Mouse (Mus musculus) embryonic facial prominence, embryonic 15.5 days (tissue): ENCODE measurements at regions not wholly inside any gene's neighbourhood (a gene's known extent, or its start where the extent isn't known, plus 50 kb on each side); places are given as distances from the start of the nearest gene placed in this dataset.

Experiments
- ATAC-seq: fragments of 200-750 bp; cut with Nextera tagmentation; 2 replicates; pipeline ENCODE4 v1.8.0; 2017; ENCODE audit warnings: low read depth, moderate TSS enrichment; ENCODE audit not compliant: insufficient number of reproducible peaks, low FRiP score, low TSS enrichment
- H3K27ac ChIP-seq: fragments of 300-500 bp; sonication (generic); replicated peaks from 2 replicates; pipeline ENCODE4 v1.5.1; 2015; ENCODE audit warnings: mild to moderate bottlenecking, inconsistent platforms
- H3K27me3 ChIP-seq: fragments of 300-500 bp; sonication (generic); 2 replicates; pipeline ENCODE4 v1.6.1; 2015; ENCODE audit warnings: inconsistent platforms
- H3K36me3 ChIP-seq: fragments of 300-500 bp; sonication (generic); 2 replicates; pipeline ENCODE4 v1.6.1; 2015; ENCODE audit warnings: mild to moderate bottlenecking, inconsistent platforms
- H3K4me1 ChIP-seq: fragments of 300-500 bp; sonication (generic); 2 replicates; pipeline ENCODE4 v1.6.1; 2015; ENCODE audit warnings: inconsistent platforms
- H3K4me2 ChIP-seq: fragments of 300-500 bp; sonication (generic); replicated peaks from 2 replicates; pipeline ENCODE4 v1.6.1; 2015; ENCODE audit warnings: mild to moderate bottlenecking, inconsistent platforms
- H3K4me3 ChIP-seq: fragments of 300-500 bp; sonication (generic); replicated peaks from 2 replicates; pipeline ENCODE4 v1.5.1; 2015; ENCODE audit warnings: mild to moderate bottlenecking, inconsistent platforms
- H3K9ac ChIP-seq: fragments of 300-500 bp; sonication (generic); 2 replicates; pipeline ENCODE4 v1.6.1; 2015; ENCODE audit warnings: inconsistent platforms
- H3K9me3 ChIP-seq: fragments of 300-500 bp; sonication (generic); replicated peaks from 2 replicates; pipeline ENCODE4 v1.6.1; 2016; ENCODE audit warnings: inconsistent platforms
- WGBS: fragments of 180-500 bp; shearing (Covaris S2); methylation state at CpG from one replicate; pipeline ENCODE4 v1.1.7; 2015; 5-methylcytosine and 5-hydroxymethylcytosine counted together

DNA sequence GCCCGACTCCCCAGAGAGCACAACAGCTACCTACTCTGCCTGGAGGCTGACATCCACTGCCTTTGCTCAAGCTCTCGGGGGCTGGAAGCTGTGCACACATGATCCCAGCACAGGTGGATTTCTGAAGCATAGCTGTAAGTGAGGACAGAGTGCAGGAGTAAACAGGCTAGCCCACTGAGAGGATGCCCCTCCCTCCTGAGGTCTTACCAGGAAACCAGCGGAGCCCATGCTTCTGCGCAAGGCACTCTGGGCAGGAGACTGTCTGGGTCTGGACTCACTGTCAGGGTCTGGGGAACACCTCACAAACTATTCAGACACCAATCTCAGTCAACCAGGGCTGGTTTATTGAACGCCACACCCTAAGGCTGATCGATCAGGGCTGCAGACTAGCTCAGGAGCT is 197.2 kb upstream of the Eef2kmt start:
- Histone ChIP-seq H3K27ac (no peak overlapping the region), H3K9me3 (no peaks in the 10 kb centered on the region), H3K9ac (no peak overlapping the region), H3K36me3 (no peaks in the 10 kb centered on the region), H3K27me3 (no peaks in the 10 kb centered on the region), H3K4me3 (no peak overlapping the region), H3K4me1 (no peaks in the 10 kb centered on the region), H3K4me2 (no peak overlapping the region)
- no peak for ATAC-seq
- 66% methylated on average over 6 of the region's 6 CpGs for WGBS

DNA sequence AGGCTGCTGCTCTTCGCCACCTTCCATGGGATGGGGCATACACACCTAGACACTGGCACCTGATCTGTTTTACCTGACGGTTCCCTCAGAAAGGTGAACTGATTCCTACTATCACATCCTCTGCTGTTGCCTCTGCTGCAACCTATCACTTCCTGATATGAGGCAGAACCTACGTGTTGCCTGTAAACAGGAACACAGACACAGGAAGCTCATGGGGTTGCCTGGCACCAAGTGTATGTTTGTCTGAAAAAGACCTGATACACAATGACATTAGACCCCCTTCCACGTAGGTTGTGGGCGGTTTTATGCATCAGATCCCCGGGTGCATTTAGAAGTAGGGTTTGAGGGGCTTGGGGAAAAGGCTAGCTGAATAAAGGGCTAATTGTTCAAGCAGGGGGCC is 190.0 kb upstream of the Eef2kmt start:
- WGBS = 65% methylated on average over 6 of the region's 6 CpGs
- Histone ChIP-seq H3K4me2 (no peak overlapping the region), H3K9me3 (no peaks in the 10 kb centered on the region), H3K4me1 (no peaks in the 10 kb centered on the region), H3K36me3 (no peaks in the 10 kb centered on the region), H3K4me3 (no peak overlapping the region), H3K27me3 (no peaks in the 10 kb centered on the region), H3K9ac (no peak overlapping the region), H3K27ac (no peak overlapping the region)
- no peak for ATAC-seq

DNA sequence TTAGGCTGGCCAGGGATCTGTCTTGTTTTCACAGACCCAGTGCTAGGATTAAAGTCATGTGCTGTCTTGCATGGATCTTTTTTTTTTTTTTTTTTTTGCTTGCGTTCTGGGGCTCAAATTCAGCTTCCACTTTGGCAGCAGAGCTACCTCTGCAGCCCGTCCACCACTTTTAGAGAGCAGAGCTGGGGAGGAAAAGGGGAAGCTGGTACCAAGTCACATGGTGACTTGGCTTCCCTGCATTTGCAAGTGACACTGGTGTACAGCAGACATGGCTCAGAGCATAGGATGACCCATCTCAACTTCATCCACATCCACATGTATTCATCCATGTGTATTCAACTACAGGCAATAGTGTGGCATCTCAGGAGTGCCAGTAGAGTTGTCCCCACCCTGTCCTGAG is 189.0 kb upstream of the Eef2kmt start:
- H3K4me1 ChIP-seq = no peaks in the 10 kb centered on the region
- H3K36me3 ChIP-seq = no peaks in the 10 kb centered on the region
- H3K27me3 ChIP-seq = no peaks in the 10 kb centered on the region
- H3K4me3 ChIP-seq = no peak overlapping the region
- H3K9me3 ChIP-seq = no peaks in the 10 kb centered on the region
- no peak overlapping the region for H3K27ac ChIP-seq
- ATAC-seq = no peak
- no peak overlapping the region for H3K9ac ChIP-seq
- no peak overlapping the region for H3K4me2 ChIP-seq
- 45% methylated on average over 2 of the region's 2 CpGs for WGBS

DNA sequence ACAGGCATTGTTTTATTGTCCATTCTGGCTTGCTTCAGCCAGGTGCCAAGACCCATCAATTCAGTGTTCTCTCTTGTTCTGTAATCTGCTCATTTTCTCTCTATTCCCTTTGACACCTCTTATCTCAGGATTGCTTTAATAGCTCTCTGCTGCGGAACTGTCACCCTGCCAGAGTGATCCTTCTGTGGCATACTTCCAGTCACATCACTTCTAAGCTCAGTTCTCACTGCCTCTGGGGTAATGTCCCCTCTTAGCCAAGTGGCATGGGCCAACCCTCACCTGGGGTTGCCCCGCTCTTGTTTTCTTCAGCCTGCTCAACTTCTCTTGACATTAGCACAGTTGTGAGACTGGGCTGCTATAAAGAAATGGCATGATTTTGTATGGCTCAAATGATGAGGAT is 183.9 kb upstream of the Eef2kmt start:
- H3K9ac ChIP-seq = no peak overlapping the region
- ATAC-seq = no peak
- 81% methylated on average over 2 of the region's 2 CpGs for WGBS
- no peaks in the 10 kb centered on the region for H3K9me3 ChIP-seq
- no peaks in the 10 kb centered on the region for H3K36me3 ChIP-seq
- H3K27me3 ChIP-seq = no peaks in the 10 kb centered on the region
- no peaks in the 10 kb centered on the region for H3K4me1 ChIP-seq
- no peak overlapping the region for H3K4me3 ChIP-seq
- H3K27ac ChIP-seq = no peak overlapping the region
- no peak overlapping the region for H3K4me2 ChIP-seq

DNA sequence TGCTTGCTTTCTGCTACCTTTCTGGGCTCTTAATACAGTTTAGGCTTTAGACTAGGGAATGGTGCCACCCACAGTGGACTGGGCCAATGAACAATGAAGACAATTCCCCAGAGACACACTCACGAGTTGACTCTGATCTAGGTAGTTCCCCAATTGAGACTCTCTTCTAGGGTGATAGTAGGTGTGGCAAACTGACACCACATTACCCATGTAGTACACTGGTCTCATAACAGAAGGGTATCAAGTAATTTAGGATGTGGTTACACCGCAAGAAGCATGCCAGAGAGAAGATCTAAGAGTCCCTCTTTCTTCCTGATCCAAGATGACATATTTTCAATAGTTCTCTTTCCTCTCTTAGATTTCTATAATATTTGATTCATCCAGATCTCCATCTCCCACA is 182.6 kb upstream of the Eef2kmt start:
- Histone ChIP-seq H3K9ac (no peak overlapping the region), H3K4me3 (no peak overlapping the region), H3K4me1 (no peaks in the 10 kb centered on the region), H3K36me3 (no peaks in the 10 kb centered on the region), H3K4me2 (no peak overlapping the region), H3K9me3 (no peaks in the 10 kb centered on the region), H3K27ac (no peak overlapping the region), H3K27me3 (no peaks in the 10 kb centered on the region)
- ATAC-seq = no peak
- 79% methylated on average over 2 of the region's 2 CpGs for WGBS

DNA sequence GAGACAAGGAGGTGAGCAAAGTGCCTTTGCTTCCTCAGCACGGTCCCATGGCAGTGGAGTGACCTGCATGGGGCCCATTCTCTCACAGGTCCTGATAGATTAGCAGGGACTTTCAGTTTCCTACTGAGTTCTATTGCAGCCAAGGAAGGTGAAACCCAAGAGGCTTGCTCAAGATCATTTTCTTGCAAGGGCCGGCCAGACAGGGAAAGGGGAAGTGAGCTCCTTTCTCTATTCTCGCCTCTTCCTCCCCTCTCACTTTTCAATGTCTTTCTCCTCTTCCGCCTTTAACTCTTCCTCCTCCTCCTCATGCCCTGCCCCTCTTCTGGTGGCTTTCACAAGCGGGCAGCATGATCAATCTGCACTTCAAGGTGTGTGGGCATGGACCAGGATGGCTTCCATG is 175.9 kb upstream of the Eef2kmt start:
- no peaks in the 10 kb centered on the region for H3K36me3 ChIP-seq
- no peak overlapping the region for H3K27ac ChIP-seq
- ATAC-seq = no peak
- no peaks in the 10 kb centered on the region for H3K27me3 ChIP-seq
- WGBS = 80% methylated on average over 5 of the region's 5 CpGs
- H3K9me3 ChIP-seq = no peaks in the 10 kb centered on the region
- H3K4me2 ChIP-seq = no peak overlapping the region
- H3K9ac ChIP-seq = no peak overlapping the region
- H3K4me3 ChIP-seq = no peak overlapping the region
- no peaks in the 10 kb centered on the region for H3K4me1 ChIP-seq

DNA sequence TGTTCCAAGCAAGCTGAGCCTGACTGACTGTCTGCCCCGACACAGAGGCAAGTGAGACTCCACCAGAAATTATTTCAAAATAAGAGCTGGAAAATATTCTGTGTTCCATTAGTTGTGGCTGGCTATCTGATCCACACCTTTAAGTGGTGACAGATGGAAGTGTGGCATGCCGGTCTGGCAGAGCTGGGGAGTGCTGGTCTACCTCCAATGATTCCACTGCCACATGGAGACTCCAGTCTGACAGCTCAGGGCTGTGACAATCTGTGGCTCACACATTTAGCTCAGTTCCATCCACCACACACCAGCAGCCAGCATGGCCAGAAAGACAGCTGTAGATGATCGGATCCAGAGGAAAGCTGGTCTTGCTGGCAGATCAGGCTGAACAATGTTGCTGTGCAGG is 175.3 kb upstream of the Eef2kmt start:
- Histone ChIP-seq H3K9me3 (no peaks in the 10 kb centered on the region), H3K36me3 (no peaks in the 10 kb centered on the region), H3K27ac (no peak overlapping the region), H3K9ac (no peak overlapping the region), H3K27me3 (no peaks in the 10 kb centered on the region), H3K4me1 (no peaks in the 10 kb centered on the region), H3K4me3 (no peak overlapping the region), H3K4me2 (no peak overlapping the region)
- no peak for ATAC-seq
- 35% methylated on average over 3 of the region's 3 CpGs for WGBS

DNA sequence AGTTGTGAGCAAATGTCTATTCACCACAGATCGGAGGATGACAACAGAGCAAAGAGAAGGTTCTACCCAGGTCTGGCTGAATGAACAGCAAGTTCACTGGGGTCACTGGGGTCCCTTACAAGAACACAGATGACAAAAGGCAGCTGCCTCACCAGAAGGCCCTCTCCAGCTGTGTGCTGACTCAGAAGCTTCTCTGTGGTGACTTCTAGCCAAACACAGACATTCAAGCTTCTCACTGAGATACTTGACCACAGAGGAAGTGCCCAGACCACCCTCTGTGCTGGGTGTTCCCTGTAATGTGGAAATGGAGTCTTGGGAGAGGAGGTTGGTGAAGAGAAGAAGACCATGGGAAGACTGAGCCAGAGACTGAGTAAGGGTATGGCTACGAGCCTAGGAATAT is 173.7 kb upstream of the Eef2kmt start:
- Histone ChIP-seq H3K27me3 (no peaks in the 10 kb centered on the region), H3K27ac (no peak overlapping the region), H3K4me3 (no peak overlapping the region), H3K9me3 (no peaks in the 10 kb centered on the region), H3K4me2 (no peak overlapping the region), H3K9ac (no peak overlapping the region), H3K4me1 (no peaks in the 10 kb centered on the region), H3K36me3 (no peaks in the 10 kb centered on the region)
- 77% methylated on average over 2 of the region's 2 CpGs for WGBS
- no peak for ATAC-seq

DNA sequence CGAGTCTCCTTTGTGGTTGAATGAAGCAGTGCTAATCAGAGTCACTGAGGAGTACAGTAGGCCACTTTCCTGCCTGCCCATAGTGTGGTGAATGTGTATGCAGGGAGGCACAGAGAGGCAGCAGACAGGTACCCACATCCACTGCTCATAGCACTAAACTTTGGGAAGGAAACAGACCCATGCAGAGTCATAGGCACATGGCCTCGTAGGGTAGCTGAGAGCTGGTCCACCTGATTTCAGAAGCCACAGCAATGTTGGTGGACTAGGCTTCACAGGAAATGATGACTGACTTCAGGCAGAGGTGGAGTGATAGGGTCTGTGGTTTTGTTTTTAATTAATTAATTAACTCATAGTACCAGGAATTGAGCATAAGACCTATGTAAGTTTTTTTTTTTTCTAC is 170.1 kb upstream of the Eef2kmt start:
- Histone ChIP-seq H3K9ac (no peak overlapping the region), H3K9me3 (no peaks in the 10 kb centered on the region), H3K27ac (no peak overlapping the region), H3K4me1 (no peaks in the 10 kb centered on the region), H3K36me3 (no peaks in the 10 kb centered on the region), H3K27me3 (no peaks in the 10 kb centered on the region), H3K4me3 (no peak overlapping the region), H3K4me2 (no peak overlapping the region)
- WGBS = 78% methylated on average over 2 of the region's 2 CpGs
- ATAC-seq = no peak

DNA sequence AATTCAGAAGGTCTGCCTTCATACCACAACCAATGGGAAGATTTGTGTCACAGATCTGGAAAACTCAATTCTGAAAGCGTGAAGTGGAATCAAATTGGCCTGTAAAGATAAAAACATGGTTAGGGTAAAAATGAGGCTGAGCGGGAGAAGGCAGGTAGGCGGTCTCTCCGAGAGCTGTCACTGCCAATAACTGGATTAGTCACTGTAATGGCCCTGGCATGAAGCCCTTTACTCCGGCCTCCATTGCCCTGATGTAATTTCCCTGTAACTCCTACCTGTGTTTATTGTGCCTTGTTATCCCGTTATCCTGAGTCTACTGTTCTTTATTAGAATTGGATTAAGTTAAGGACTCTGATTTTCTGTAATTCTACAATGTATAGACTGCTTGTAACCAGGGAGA is 166.3 kb upstream of the Eef2kmt start:
- no peak overlapping the region for H3K27ac ChIP-seq
- no peak overlapping the region for H3K9ac ChIP-seq
- no peaks in the 10 kb centered on the region for H3K36me3 ChIP-seq
- no peak overlapping the region for H3K4me3 ChIP-seq
- 59% methylated on average over 6 of the region's 6 CpGs for WGBS
- 0 out of 2 replicates have a peak, but pooled peaks cover 7% of the 10 kb centered on the region for H3K4me1 ChIP-seq
- H3K9me3 ChIP-seq = no peaks in the 10 kb centered on the region
- no peak overlapping the region for H3K4me2 ChIP-seq
- no peak for ATAC-seq
- no peaks in the 10 kb centered on the region for H3K27me3 ChIP-seq

DNA sequence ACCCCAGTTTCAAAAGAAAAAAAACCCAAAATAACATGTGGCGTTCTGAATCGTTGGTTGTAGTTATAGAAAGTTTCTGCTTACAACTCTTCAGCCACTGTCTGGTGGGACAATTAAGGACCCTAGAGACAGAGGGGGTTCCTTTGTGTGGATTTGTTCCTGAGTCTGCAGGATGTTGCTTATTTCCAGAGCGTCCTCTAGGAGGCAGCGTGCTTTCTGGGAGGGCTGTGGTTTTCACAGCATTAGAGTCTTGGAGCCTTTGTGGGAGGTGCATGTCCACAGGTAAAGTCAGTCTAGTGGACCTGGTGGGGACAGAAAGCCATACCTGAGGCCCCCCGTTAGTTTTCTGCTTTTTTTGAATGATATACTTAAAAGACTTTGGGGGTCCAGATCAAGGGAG is 165.8 kb upstream of the Eef2kmt start:
- WGBS = 73% methylated on average over 5 of the region's 5 CpGs
- no peaks in the 10 kb centered on the region for H3K27me3 ChIP-seq

DNA sequence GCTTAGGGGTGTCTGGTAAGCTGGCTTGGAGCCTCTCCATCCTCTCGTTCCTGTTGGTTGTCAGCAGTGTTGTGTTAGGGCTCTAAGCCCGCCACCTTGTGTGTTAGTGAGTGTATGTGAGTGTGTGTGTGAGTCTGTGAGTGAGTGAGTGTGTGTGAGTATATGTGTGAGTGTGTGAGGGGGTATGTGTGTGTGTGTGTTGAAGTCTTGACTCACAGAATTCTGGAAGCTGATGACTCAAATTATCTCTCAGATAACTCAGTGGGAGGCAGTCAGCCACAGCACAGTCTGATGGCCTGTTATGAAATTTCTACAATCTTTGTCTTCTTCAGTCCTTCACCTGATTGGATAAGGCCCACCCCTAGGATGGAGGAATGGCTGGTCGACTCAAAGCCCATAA is 163.7 kb upstream of the Eef2kmt start:
- H3K9me3 ChIP-seq = no peaks in the 10 kb centered on the region
- no peak overlapping the region for H3K4me3 ChIP-seq
- H3K27me3 ChIP-seq = no peaks in the 10 kb centered on the region
- no peak overlapping the region for H3K4me2 ChIP-seq
- no peak for ATAC-seq
- 0 out of 2 replicates have a peak, but pooled peaks cover 7% of the 10 kb centered on the region for H3K4me1 ChIP-seq
- H3K36me3 ChIP-seq = no peaks in the 10 kb centered on the region
- H3K27ac ChIP-seq = no peak overlapping the region
- no peak overlapping the region for H3K9ac ChIP-seq
- WGBS = 75% methylated on average over 3 of the region's 3 CpGs

More for the DNA sequence above, 165.8 kb upstream of the Eef2kmt start:
- no peaks in the 10 kb centered on the region for H3K9me3 ChIP-seq
- H3K4me3 ChIP-seq = no peak overlapping the region
- H3K4me1 ChIP-seq = 0 out of 2 replicates have a peak, but pooled peaks cover 7% of the 10 kb centered on the region
- no peak overlapping the region for H3K9ac ChIP-seq
- H3K36me3 ChIP-seq = no peaks in the 10 kb centered on the region
- no peak overlapping the region for H3K27ac ChIP-seq
- no peak overlapping the region for H3K4me2 ChIP-seq
- ATAC-seq = no peak
